8 mouse cellular contexts compared by ENCODE assay signal in genomic region chr2:51147318-51148064, GRCm38 (mm10). TPM values are rescaled to one million over a fixed set of nuclear protein-coding genes. Genes with fewer than 3 reads are reported as not detected.
DNase-seq lines count a peak whose midpoint lies in the region; ATAC-seq lines count a peak whose summit lies in the region.

No protein-coding gene starts in this region.

- H3K9me3 ChIP-seq in intestine, embryonic 15.5 days: no peaks in the 10 kb centered on the region
- no peaks in the 10 kb centered on the region for H3K9me3 ChIP-seq in megakaryocyte, embryonic 14.5 days

- ATAC-seq in intestine, embryonic 15.5 days: peak; percentile 76

- H3K4me1 ChIP-seq in intestine, embryonic 15.5 days (replicated peaks): peaks cover 17% of the 10 kb centered on the region
- H3K4me1 ChIP-seq in megakaryocyte, embryonic 14.5 days: peaks cover 25% of the 10 kb centered on the region

- H3K36me3 ChIP-seq in intestine, embryonic 15.5 days: no peaks in the 10 kb centered on the region
- no peaks in the 10 kb centered on the region for H3K36me3 ChIP-seq in megakaryocyte, embryonic 14.5 days (replicated peaks; ENCODE audit: low read length)

- H3K4me2 ChIP-seq in intestine, embryonic 15.5 days (replicated peaks): peak overlapping the region; percentile 61

- H3K27ac ChIP-seq in intestine, embryonic 15.5 days: peak overlapping the region; percentile 93

- WGBS in intestine, embryonic 15.5 days: 0% methylated on average over 45 of the region's 45 CpGs

- no peaks in the 10 kb centered on the region for H3K27me3 ChIP-seq in intestine, embryonic 15.5 days (replicated peaks)
- peaks cover 38% of the 10 kb centered on the region for H3K27me3 ChIP-seq in megakaryocyte, embryonic 14.5 days (replicated peaks)

- peak overlapping the region; percentile 86 for H3K4me3 ChIP-seq in intestine, embryonic 15.5 days (replicated peaks)
- peak overlapping the region; percentile 92 for H3K4me3 ChIP-seq in megakaryocyte, embryonic 14.5 days (replicated peaks)

- H3K9ac ChIP-seq in intestine, embryonic 15.5 days: peak overlapping the region; percentile 89

- intact Hi-C loops in gastrocnemius, postnatal 36 days (cut with DNase I): loop anchor here (5.0 kb wide), 1 partner anchor 840 kb away; no protein-coding TSS in a partner anchor
- intact Hi-C loops in left cerebral cortex, postnatal 25 days (cut with DNase I): loop anchor here (2.0 to 10.0 kb wide), 5 partner anchors 177 to 767 kb away; no protein-coding TSS in a partner anchor

- DNase-seq in adrenal gland, adult 8-10 months: peak; percentile 74
- DNase-seq in embryo, embryonic 10.5 days (ENCODE audit: low spot score): peak; percentile 81
- peak; percentile 69 to 78 for DNase-seq in gastrocnemius, postnatal 36 days
- peak; percentile 64 to 73 for DNase-seq in left cerebral cortex, postnatal 25 days (ENCODE audit: low spot score in 2 of 2)
- DNase-seq in right cerebral cortex, postnatal 10 days (ENCODE audit: low spot score in 2 of 2): peak; percentile 74 to 82
- DNase-seq in urinary bladder, postnatal 4 days (ENCODE audit: low spot score in 2 of 2): peak; percentile 79 to 81

RNA-seq across cellular contexts. Expression of gene Rnd3, which starts 1.4 kb away (rescaled TPM):
- total RNA-seq in adrenal gland, adult 8-10 months (2022): 10 to 100 TPM; 30.0 to 44.0 (median 34.4) TPM
- 1 to 10 TPM; 6.5 to 9.0 TPM for total RNA-seq in gastrocnemius, postnatal 36 days (2021)
- polyA plus RNA-seq in intestine, embryonic 15.5 days (2015; fragmentation: Nextera tagmentation; extraction: Ambion mirVana): 58.9 and 69.4 TPM in 2 replicates
- 10 to 100 TPM; 16.6 to 21.8 TPM for total RNA-seq in left cerebral cortex, postnatal 25 days (2021)
- polyA plus RNA-seq in megakaryocyte, embryonic 14.5 days (2012; ENCODE audit: insufficient read depth, low replicate concordance): not detected in 2 replicates

Comparison
In these comparisons a context has a peak if more than half of its experiments do, and no peak if none do; other contexts are left out.
1. Peak in every context shown above with its lines: DNase-seq, ATAC-seq, H3K4me3 ChIP-seq and H3K27ac ChIP-seq.